Mouse (Mus musculus) intestine, postnatal 0 days (tissue): ENCODE measurements at regions not wholly inside any gene's neighbourhood (a gene's known extent, or its start where the extent isn't known, plus 50 kb on each side); places are given as distances from the start of the nearest gene placed in this dataset.

Source experiments
- ATAC-seq: fragments of 200-750 bp; cut with Nextera tagmentation; 2 replicates; pipeline ENCODE4 v1.8.0; 2017; ENCODE audit warnings: mild to moderate bottlenecking, moderate TSS enrichment, moderate library complexity
- H3K27ac ChIP-seq: fragments of 300-500 bp; sonication (generic); 2 replicates; pipeline ENCODE4 v1.5.1; 2014; ENCODE audit warnings: mild to moderate bottlenecking, low read depth, low read length, moderate library complexity
- H3K27me3 ChIP-seq: fragments of 300-500 bp; sonication (generic); replicated peaks from 2 replicates; pipeline ENCODE4 v1.6.1; 2014; ENCODE audit warnings: low read length, mixed read lengths; ENCODE audit not compliant: control insufficient read depth, insufficient read depth
- H3K36me3 ChIP-seq: fragments of 300-500 bp; sonication (generic); 2 replicates; pipeline ENCODE4 v1.6.1; 2014; ENCODE audit warnings: mild to moderate bottlenecking, moderate library complexity; ENCODE audit not compliant: control insufficient read depth, insufficient read depth
- H3K4me1 ChIP-seq: fragments of 300-500 bp; sonication (generic); replicated peaks from 2 replicates; pipeline ENCODE4 v1.6.1; 2014; ENCODE audit warnings: antibody characterized with exemption, low read length, mixed read lengths; ENCODE audit not compliant: control insufficient read depth, insufficient read depth
- H3K4me2 ChIP-seq: fragments of 300-500 bp; sonication (generic); replicated peaks from 2 replicates; pipeline ENCODE4 v1.6.1; 2014; ENCODE audit warnings: low read depth, mild to moderate bottlenecking, moderate library complexity
- H3K4me3 ChIP-seq: fragments of 300-500 bp; sonication (generic); 2 replicates; pipeline ENCODE4 v1.5.1; 2014; ENCODE audit warnings: low read depth, low read length
- H3K9ac ChIP-seq: fragments of 300-500 bp; sonication (generic); 2 replicates; pipeline ENCODE4 v1.6.1; 2014; ENCODE audit warnings: mild to moderate bottlenecking, low read depth, low read length
- H3K9me3 ChIP-seq: fragments of 300-500 bp; sonication (generic); 2 replicates; pipeline ENCODE4 v1.6.1; 2016; ENCODE audit warnings: mixed run types; ENCODE audit not compliant: control insufficient read depth
- CTCF ChIP-seq: sonication (generic); IDR thresholded peaks from 2 replicates; pipeline ENCODE4 v1.5.1; 2016; ENCODE audit warnings: low read depth, mild to moderate bottlenecking, control low read depth, antibody characterized with exemption, moderate library complexity
- WGBS: fragments of 180-500 bp; shearing (Covaris S2); extraction: QIAGEN DNeasy Blood & Tissue Kit; methylation state at CpG from one replicate; pipeline ENCODE4 v1.1.7; 2014; 5-methylcytosine and 5-hydroxymethylcytosine counted together

DNA sequence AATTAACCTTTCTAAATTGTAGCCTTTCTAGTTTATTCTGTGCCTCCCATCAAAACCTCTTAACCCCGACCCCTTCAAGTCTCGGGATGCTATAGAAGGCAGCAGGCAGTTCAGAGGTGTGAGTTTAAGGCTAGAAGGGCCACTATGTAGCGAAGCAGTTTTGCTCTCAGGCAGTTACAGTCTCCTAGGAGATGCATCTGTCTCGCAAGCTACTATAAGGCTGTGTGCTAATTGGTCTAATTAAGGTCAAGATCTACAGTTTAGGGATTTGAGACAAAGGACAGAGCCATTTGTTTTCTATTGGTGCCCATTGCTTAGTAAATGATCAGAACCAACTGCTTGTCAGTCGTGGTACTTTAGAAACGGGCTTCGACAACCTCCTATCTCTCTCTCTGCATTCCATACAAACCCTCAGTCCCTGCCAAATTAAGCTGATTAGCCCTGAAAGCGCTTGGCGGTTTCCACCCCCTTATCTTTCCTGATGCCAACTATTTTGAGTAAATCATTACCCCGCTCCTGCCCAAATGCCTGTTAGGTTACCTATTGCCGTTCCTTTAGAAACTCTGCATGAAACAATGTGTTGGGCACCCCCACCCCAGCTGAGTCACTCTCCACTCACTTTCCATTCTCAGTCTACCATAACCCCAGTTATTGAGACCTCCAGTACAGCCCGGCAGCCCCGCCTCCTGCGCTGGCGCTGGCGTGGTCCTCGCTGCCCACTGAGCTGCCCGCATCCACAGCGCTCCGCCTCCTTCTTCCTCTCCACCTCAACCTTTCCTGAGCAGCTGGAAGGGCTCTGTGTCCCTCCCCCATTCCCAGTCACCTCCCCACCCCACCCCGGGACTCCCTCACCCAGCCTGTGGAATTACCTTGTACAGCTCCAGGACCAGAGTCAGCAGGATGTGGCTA, 59.9 kb upstream of the Ptpn13 start:
- Histone ChIP-seq H3K9ac (no peak overlapping the region), H3K4me3 (no peak overlapping the region), H3K4me2 (no peak overlapping the region; the same call in 1 of the 2 replicates), H3K36me3 (no peaks in the 10 kb centered on the region), H3K27ac (no peak overlapping the region), H3K4me1 (no peaks in the 10 kb centered on the region), H3K27me3 (no peaks in the 10 kb centered on the region), H3K9me3 (no peaks in the 10 kb centered on the region)
- 67% methylated on average over 21 of the region's 21 CpGs for WGBS
- ATAC-seq, result no peak
- no peak for TF ChIP-seq CTCF

DNA sequence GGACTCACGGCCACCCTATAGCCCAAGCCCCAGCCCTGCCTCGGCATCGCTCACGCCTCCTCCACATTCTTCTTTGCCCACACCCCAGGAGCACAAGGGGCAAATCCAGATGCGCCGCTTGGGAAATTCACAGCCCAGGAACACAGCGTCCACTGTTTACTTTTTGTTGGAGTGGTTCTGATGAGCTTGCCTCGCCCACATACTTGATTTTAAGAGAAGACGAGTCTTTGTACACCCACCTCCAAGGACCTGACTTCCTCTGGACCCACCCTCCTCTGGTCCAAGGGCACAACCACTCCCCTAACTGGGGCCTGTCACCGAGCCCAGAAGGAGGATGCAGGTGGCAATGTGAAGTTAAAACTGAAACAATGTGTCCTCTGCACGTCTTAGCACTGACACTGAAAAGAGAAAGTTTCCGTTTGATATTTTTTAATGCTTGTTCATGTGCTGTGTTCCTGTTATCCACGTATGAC, 64.2 kb upstream of the Ptpn13 start:
- Histone ChIP-seq H3K9me3 (no peaks in the 10 kb centered on the region), H3K27ac (no peak overlapping the region), H3K36me3 (no peaks in the 10 kb centered on the region), H3K27me3 (no peaks in the 10 kb centered on the region), H3K4me3 (no peak overlapping the region), H3K4me2 (no peak overlapping the region), H3K9ac (no peak overlapping the region), H3K4me1 (no peaks in the 10 kb centered on the region)
- 36% methylated on average over 13 of the region's 13 CpGs for WGBS
- no peak for ATAC-seq
- no peak for TF ChIP-seq CTCF

DNA sequence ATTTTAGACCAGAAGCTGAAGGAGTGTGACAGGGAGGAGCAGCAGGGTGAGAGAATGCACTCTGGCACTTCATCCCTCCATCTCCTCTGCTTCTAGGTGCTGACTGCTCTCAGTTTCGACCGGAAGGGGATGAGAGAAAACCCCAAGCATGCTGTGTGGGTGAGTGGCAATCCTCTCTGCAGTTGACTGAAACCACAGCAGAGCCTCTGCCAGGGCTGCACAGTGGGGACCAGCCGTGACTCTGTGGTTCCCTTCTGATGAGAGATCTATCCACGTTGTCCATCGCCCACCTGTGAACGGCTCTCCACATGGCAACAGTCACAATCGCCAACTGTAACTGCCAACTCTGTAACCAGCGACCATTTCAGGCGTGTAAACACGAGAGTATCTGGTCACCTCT, 64.6 kb upstream of the Ptpn13 start:
- no peak for ATAC-seq
- TF ChIP-seq CTCF, result no peak
- H3K27ac ChIP-seq, result no peak overlapping the region
- no peak overlapping the region for H3K9ac ChIP-seq
- H3K4me1 ChIP-seq, result no peaks in the 10 kb centered on the region
- no peaks in the 10 kb centered on the region for H3K9me3 ChIP-seq
- H3K27me3 ChIP-seq, result no peaks in the 10 kb centered on the region
- H3K4me3 ChIP-seq, result no peak overlapping the region
- H3K4me2 ChIP-seq, result no peak overlapping the region
- H3K36me3 ChIP-seq, result no peaks in the 10 kb centered on the region
- 76% methylated on average over 10 of the region's 10 CpGs for WGBS

DNA sequence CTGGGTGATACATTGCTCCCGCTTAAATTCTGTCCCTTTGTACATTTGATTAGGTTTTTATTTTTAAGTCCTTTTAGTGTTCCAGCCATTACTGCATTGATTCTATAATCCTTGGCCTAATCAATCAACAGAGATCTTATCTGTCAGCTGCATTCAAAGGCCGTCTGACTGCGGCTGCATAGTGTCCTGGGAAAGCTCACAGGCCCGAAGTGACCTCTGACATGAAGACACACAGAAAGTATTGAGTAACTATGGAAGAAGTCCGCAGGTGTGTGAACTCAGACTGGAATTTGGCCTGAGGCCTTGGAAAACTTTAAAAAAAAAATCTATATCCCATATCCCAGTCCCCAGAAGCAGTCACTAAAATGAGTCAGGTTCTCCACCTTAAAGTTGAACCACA, 67.4 kb upstream of the Ptpn13 start:
- no peak for TF ChIP-seq CTCF
- no peak overlapping the region for H3K9ac ChIP-seq
- WGBS, result 61% methylated on average over 5 of the region's 5 CpGs

DNA sequence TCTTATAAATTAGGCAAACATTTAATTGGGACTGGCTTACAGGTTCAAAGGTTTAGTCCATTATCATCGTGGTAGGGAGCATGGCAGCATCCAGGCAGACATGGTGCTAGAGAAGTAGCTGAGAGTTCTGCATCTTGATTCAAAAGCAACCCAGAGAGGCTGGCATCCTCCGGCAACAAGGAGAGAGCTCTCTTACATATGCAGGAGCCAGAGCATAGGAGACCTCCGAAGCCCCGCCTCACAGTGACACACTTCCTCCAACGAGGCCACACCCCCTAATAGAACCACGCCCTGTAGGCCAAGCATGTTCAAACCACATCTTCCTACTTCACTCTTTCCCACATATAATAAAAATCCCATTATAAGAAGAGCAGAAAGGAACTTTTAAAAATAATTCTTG, 68.5 kb upstream of the Ptpn13 start:
- WGBS, result 63% methylated on average over 6 of the region's 6 CpGs
- TF ChIP-seq CTCF, result no peak
- no peak overlapping the region for H3K27ac ChIP-seq
- H3K4me2 ChIP-seq, result no peak overlapping the region
- H3K4me3 ChIP-seq, result no peak overlapping the region
- ATAC-seq, result no peak
- H3K9me3 ChIP-seq, result no peaks in the 10 kb centered on the region
- no peaks in the 10 kb centered on the region for H3K27me3 ChIP-seq
- H3K4me1 ChIP-seq, result no peaks in the 10 kb centered on the region
- no peak overlapping the region for H3K9ac ChIP-seq
- no peaks in the 10 kb centered on the region for H3K36me3 ChIP-seq

More for the DNA sequence above, 67.4 kb upstream of the Ptpn13 start:
- Histone ChIP-seq H3K4me1 (no peaks in the 10 kb centered on the region), H3K36me3 (no peaks in the 10 kb centered on the region), H3K27ac (no peak overlapping the region), H3K4me3 (no peak overlapping the region), H3K9me3 (no peaks in the 10 kb centered on the region), H3K27me3 (no peaks in the 10 kb centered on the region), H3K4me2 (no peak overlapping the region)
- no peak for ATAC-seq

DNA sequence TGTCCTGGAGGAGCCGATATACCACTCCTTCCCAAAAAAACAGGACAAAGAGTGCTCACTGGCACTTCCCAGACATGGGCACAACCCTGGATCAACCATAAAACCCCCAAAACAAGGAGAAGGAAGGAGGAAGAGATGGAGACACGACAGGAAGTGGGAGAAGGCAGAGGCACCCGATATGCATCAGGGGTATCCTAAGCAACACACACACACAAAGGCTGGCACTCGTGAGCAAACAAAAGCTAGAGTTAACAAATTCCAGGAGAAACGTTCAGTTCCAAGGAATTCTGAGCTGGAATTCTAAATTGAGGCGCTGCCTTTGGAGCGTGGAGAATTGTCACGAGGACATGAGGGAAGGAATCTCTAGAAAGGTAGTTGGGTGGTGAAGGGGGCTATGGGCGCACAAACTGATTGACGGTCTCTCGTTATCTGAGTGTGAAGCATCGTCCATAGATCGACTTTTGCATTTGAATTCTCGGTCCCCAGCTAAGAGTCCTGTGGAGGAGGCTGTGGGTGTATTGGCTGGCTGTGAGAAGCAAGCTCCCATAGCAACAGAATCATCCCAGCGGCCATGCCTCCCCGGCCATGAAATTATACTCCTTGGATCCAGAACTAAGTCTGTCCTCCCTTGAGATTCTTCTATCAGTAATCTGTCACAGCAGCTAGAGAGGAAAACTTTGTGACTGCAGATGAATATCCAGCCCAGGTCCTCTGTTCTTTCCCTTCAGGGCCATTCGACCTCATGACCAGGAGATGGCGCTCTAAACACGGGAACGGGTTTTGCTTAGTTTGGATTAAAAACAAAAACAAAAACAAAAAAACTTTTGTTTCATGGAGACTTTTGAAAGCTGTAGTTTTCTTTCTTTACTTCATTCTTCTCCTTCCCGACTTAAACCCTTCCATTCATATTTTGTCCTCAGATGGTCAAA, 69.4 kb upstream of the Ptpn13 start:
- WGBS, result 38% methylated on average over 21 of the region's 21 CpGs

More for the DNA sequence above, 69.4 kb upstream of the Ptpn13 start:
- Histone ChIP-seq H3K9ac (no peak overlapping the region), H3K27ac (no peak overlapping the region), H3K36me3 (no peaks in the 10 kb centered on the region), H3K4me3 (no peak overlapping the region), H3K4me1 (no peaks in the 10 kb centered on the region), H3K27me3 (no peaks in the 10 kb centered on the region), H3K9me3 (no peaks in the 10 kb centered on the region), H3K4me2 (no peak overlapping the region)
- TF ChIP-seq CTCF, result peak; percentile 86
- no peak for ATAC-seq
